Mouse (Mus musculus) lung, embryonic 16.5 days (tissue): ENCODE data around the gene Gmcl1. TPM values are rescaled to one million over a fixed set of nuclear protein-coding genes. Genes with fewer than 3 reads are reported as not detected.

Experiments used
- ATAC-seq: fragments of 200-750 bp; cut with Nextera tagmentation; 2 replicates; pipeline ENCODE4 v1.8.0; 2017; ENCODE audit warnings: low read depth, mild to moderate bottlenecking, moderate library complexity
- H3K27ac ChIP-seq: fragments of 300-500 bp; sonication (generic); 2 replicates; pipeline ENCODE4 v1.5.1; 2014; ENCODE audit warnings: mild to moderate bottlenecking, control low read depth, low read length
- H3K27me3 ChIP-seq: fragments of 300-500 bp; sonication (generic); 2 replicates; pipeline ENCODE4 v1.6.1; 2014; ENCODE audit warnings: low read depth, low read length, mixed read lengths; ENCODE audit not compliant: control insufficient read depth, insufficient read depth
- H3K36me3 ChIP-seq: fragments of 300-500 bp; sonication (generic); 2 replicates; pipeline ENCODE4 v1.6.1; 2014; ENCODE audit warnings: low read length; ENCODE audit not compliant: control insufficient read depth, insufficient read depth
- H3K4me1 ChIP-seq: fragments of 300-500 bp; sonication (generic); replicated peaks from 2 replicates; pipeline ENCODE4 v1.6.1; 2014; ENCODE audit warnings: low read length, mixed read lengths; ENCODE audit not compliant: control insufficient read depth, insufficient read depth
- H3K4me2 ChIP-seq: fragments of 300-500 bp; sonication (generic); 2 replicates; pipeline ENCODE4 v1.6.1; 2014; ENCODE audit warnings: low read depth, low read length, control low read depth
- H3K4me3 ChIP-seq: fragments of 300-500 bp; sonication (generic); 2 replicates; pipeline ENCODE4 v1.5.1; 2014; ENCODE audit warnings: mild to moderate bottlenecking, low read length, control low read depth
- H3K9ac ChIP-seq: fragments of 300-500 bp; sonication (generic); 2 replicates; pipeline ENCODE4 v1.6.1; 2014; ENCODE audit warnings: low read length, control low read depth
- H3K9me3 ChIP-seq: fragments of 300-500 bp; sonication (generic); 2 replicates; pipeline ENCODE4 v1.6.1; 2016; ENCODE audit warnings: low read length; ENCODE audit not compliant: control insufficient read depth
- WGBS: fragments of 180-500 bp; shearing (Covaris S2); extraction: QIAGEN DNeasy Blood & Tissue Kit; methylation state at CpG from one replicate; pipeline ENCODE4 v1.1.7; 2014; 5-methylcytosine and 5-hydroxymethylcytosine counted together
- polyA plus RNA-seq: library from polyadenylated mRNA; unstranded; fragments of >200 nt; fragmentation: Nextera tagmentation; extraction: Ambion mirVana; gene quantifications from 2 replicates; pipeline ENCODE4 v1.2.1, GENCODE M21; 2015

Gene Gmcl1
- polyA plus RNA-seq, 1 experiment from 2014 or later: 22.9 TPM

GRCm38 (mm10) chr6:86697903-86698302 is 35.3 kb downstream of the Gmcl1 start:
- H3K4me1 ChIP-seq: no peaks in the 10 kb centered on the region
- WGBS: 80% methylated on average over 6 of the region's 6 CpGs

DNA sequence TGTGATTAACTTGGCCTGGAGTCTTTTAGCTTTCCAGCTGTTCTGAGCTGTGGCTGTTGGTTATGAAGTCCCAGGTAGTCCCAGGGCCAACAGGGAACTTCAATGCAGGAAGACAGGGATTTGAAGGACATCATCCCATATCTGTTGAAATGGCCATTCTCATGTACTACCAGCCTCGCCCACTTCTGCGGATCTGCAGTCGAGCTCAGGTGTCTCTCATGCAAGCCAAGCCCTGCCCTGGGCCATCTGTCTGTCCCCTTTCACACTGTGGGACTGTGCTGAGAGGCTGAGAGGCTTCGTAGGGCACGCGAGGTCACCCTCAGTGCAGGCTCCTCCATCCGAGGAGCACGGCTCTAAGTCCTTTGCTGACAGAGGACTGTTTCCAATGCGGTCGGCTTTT is 37.0 kb downstream of the Gmcl1 start:
- no peak overlapping the region for H3K9ac ChIP-seq
- ATAC-seq: no peak
- H3K4me1 ChIP-seq: no peaks in the 10 kb centered on the region
- peaks cover 13% of the 10 kb centered on the region; the same call in 1 of the 2 replicates for H3K36me3 ChIP-seq
- H3K4me3 ChIP-seq: no peak overlapping the region
- H3K9me3 ChIP-seq: no peaks in the 10 kb centered on the region
- no peak overlapping the region for H3K27ac ChIP-seq
- no peaks in the 10 kb centered on the region for H3K27me3 ChIP-seq
- 85% methylated on average over 10 of the region's 10 CpGs for WGBS
- H3K4me2 ChIP-seq: no peak overlapping the region

More at GRCm38 (mm10) chr6:86697903-86698302, 35.3 kb downstream of the Gmcl1 start:
- Histone ChIP-seq H3K9ac (no peak overlapping the region), H3K27ac (no peak overlapping the region), H3K4me3 (no peak overlapping the region), H3K4me2 (no peak overlapping the region), H3K9me3 (no peaks in the 10 kb centered on the region), H3K27me3 (no peaks in the 10 kb centered on the region), H3K36me3 (peaks cover 17% of the 10 kb centered on the region; the same call in 1 of the 2 replicates)
- no peak for ATAC-seq

DNA sequence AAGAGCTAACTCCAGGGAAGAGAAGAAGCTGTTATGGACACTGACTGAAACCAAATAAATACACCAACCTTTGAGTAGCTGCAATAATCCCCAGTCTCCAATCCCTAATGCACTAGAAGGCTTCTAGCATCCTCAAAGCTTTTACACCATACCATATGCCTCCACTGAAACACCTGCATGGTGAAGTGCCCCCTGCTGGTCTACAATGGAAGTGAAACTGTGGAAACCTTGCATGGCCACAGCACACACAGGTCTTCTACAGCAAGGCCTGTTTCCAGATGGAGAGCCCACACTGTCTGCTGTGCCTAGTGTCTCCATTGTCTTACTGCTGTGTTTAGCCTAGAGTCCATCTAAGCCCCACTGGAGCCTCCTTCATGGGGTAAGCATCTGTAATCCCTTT is 38.7 kb downstream of the Gmcl1 start:
- Histone ChIP-seq H3K27ac (no peak overlapping the region), H3K9ac (no peak overlapping the region), H3K9me3 (no peaks in the 10 kb centered on the region), H3K4me2 (no peak overlapping the region), H3K4me3 (no peak overlapping the region), H3K4me1 (no peaks in the 10 kb centered on the region), H3K27me3 (no peaks in the 10 kb centered on the region), H3K36me3 (peaks cover 6% of the 10 kb centered on the region; the same call in 1 of the 2 replicates)
- ATAC-seq: no peak

DNA sequence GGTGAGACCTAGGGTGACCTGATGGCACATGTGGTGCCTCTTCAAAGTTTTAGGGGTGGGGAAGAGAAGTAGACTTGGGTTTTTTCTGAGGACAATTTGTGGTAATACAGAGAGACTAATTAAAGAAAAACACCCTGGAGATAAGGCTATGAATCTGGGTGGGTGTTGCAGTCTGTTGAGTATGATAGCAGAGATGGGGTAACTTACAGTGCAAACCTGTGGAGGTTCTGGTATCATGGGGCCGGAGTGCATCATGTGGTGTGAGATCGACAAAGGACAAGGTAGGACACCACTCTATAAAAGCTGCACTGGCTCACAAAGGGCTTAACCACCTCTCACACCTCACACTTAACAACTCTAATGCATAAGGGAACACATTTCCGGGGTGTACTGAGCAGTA is 43.5 kb downstream of the Gmcl1 start:
- Histone ChIP-seq H3K4me1 (no peaks in the 10 kb centered on the region), H3K27me3 (no peaks in the 10 kb centered on the region), H3K4me2 (no peak overlapping the region), H3K4me3 (no peak overlapping the region), H3K9ac (no peak overlapping the region), H3K9me3 (no peaks in the 10 kb centered on the region), H3K36me3 (no peaks in the 10 kb centered on the region; the same call in 1 of the 2 replicates), H3K27ac (no peak overlapping the region)
- no peak for ATAC-seq
- 84% methylated on average over 3 of the region's 3 CpGs for whole genome bisulfite sequencing

DNA sequence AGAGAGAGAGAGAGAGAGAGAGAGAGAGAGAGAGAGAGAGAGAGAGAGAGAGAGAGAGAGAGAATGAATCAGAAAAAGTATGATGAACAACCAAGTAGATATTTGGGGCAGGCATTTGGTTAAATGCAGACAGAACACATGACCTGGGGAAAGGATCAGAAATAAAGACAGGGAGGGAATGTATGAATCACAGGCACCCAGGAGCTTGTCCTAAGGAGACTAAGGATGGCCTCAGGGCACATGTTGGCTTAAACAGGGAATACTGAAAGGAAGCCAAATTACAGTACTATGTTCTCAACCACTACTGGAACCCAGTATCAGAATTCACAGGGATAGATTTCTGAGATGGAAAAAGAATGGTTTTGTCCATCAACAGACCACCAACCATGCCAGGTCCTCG is 46.2 kb downstream of the Gmcl1 start:
- Histone ChIP-seq H3K27ac (no peak overlapping the region), H3K4me2 (no peak overlapping the region), H3K9ac (no peak overlapping the region), H3K9me3 (no peaks in the 10 kb centered on the region), H3K36me3 (peaks cover 4% of the 10 kb centered on the region), H3K4me1 (peaks cover 3% of the 10 kb centered on the region; the same call in 1 of the 2 replicates), H3K4me3 (no peak overlapping the region), H3K27me3 (no peaks in the 10 kb centered on the region)
- 59% methylated on average over 1 of the region's 1 CpGs for WGBS
- no peak for ATAC-seq

GRCm38 (mm10) chr6:86684655-86685011 is 48.5 kb downstream of the Gmcl1 start:
- peaks cover 17% of the 10 kb centered on the region for H3K36me3 ChIP-seq
- ATAC-seq: peak; percentile 34; the same call in 1 of the 2 replicates
- H3K9ac ChIP-seq: peak overlapping the region; percentile 86
- peak overlapping the region; percentile 65 for H3K4me2 ChIP-seq
- peak overlapping the region; percentile 81 for H3K4me3 ChIP-seq
- H3K4me1 ChIP-seq: peaks cover 3% of the 10 kb centered on the region; the same call in 1 of the 2 replicates
- WGBS: 34% methylated on average over 12 of the region's 12 CpGs
- H3K27me3 ChIP-seq: no peaks in the 10 kb centered on the region
- H3K27ac ChIP-seq: 0 out of 2 replicates have a peak overlapping the region, but pooled peaks have one; percentile 60
- no peaks in the 10 kb centered on the region for H3K9me3 ChIP-seq

DNA sequence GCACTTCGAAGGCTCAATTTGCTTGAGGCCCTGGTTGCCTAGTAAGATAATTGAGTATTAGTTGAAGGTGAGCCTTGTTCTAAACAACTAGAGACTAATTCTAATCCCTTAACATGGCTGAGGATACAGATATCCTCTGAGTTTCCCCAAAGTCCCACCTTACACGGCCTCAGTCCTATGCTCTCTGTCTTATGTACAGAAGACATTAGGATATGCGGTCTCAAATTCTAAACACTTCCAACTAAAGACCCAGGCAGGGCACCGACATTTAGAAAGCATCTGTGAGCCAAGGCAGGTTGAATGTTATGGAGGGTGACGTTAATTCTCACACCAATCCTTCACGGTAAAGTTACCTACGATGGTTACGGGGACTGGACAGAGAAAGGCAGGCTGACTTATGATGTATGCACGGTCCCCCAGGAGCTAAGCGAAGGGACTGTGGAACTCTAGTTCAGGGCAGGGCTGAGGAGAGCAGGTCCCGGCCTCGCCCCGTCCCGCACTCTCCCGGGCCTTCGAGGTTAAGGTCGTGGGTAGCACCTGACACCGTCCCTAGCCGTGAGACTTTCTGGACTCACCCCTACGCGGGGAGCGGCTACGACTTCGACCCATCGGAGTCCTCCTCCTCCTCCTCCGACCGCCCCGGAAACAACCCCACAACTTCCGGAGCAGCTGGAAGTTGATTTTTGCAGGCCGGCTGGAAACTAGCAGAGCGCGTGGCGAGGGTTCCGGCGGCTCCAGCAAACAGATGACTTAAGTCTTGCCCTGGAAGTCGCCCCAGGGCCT is 49.1 kb downstream of the Gmcl1 start, which contains the start of gene Snrnp27:
Gene Snrnp27, minus strand, starts transcription at position 651 of the 783 bp plus-strand sequence.
- ATAC-seq: peak; percentile 94
- H3K9ac ChIP-seq: peak within 1 kb of the TSS; percentile 86

GRCm38 (mm10) chr6:86681289-86681688 is 51.9 kb downstream of the Gmcl1 start:
- Histone ChIP-seq H3K4me2 (no peak overlapping the region), H3K4me3 (no peak overlapping the region), H3K27ac (no peak overlapping the region), H3K27me3 (no peaks in the 10 kb centered on the region), H3K36me3 (peaks cover 32% of the 10 kb centered on the region), H3K9me3 (no peaks in the 10 kb centered on the region), H3K9ac (no peak overlapping the region), H3K4me1 (peaks cover 3% of the 10 kb centered on the region; the same call in 1 of the 2 replicates)
- no peak for ATAC-seq
- 84% methylated on average over 3 of the region's 3 CpGs for WGBS

More for the DNA sequence above, 49.1 kb downstream of the Gmcl1 start, which contains the start of gene Snrnp27:
- 2% methylated on average over 36 of the region's 36 CpGs for WGBS
- Histone ChIP-seq H3K27ac (peak within 1 kb of the TSS; percentile 60; the same call in 1 of the 2 replicates), H3K4me2 (peak within 1 kb of the TSS; percentile 66), H3K4me1 (peaks cover 3% of the 10 kb centered on the region; the same call in 1 of the 2 replicates), H3K36me3 (peaks cover 17% of the 10 kb centered on the region), H3K27me3 (no peaks in the 10 kb centered on the region), H3K9me3 (no peaks in the 10 kb centered on the region), H3K4me3 (peak within 1 kb of the TSS; percentile 81)

GRCm38 (mm10) chr6:86678341-86678740 is 54.8 kb downstream of the Gmcl1 start:
- no peak for ATAC-seq
- no peaks in the 10 kb centered on the region; the same call in 1 of the 2 replicates for H3K4me1 ChIP-seq
- no peak overlapping the region for H3K4me2 ChIP-seq
- H3K27me3 ChIP-seq: no peaks in the 10 kb centered on the region
- H3K4me3 ChIP-seq: no peak overlapping the region
- peaks cover 44% of the 10 kb centered on the region for H3K36me3 ChIP-seq
- no peak overlapping the region for H3K27ac ChIP-seq
- H3K9me3 ChIP-seq: no peaks in the 10 kb centered on the region
- 89% methylated on average over 6 of the region's 6 CpGs for WGBS
- H3K9ac ChIP-seq: no peak overlapping the region
